Mouse (Mus musculus): ENCODE measurements around the gene Slamf9.
A peak's percentile ranks its signal among the peaks of the same experiment; 100 is the strongest.

Slamf9 gene

DNA sequence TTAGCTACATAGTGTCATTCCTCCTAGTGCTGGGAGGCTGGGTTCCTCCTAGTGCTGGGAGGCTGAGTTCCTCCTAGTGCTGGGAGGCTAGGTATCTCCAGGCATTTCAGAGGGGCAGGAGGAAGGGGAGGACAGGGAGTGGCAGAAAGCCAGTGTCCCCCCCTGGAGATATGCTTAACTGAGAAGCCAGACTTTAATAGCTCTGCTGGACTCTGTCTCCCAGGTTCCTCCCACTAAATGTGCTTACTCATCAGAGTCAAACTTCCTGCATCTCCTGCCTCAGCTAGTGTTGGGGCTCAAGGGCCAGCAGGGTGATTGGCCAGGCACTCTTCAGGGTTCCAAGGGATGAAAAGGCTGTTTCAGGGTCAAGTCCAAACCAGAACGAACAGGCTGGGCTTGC, 40.2 kb downstream of the Slamf9 start:
- no peak for DNase-seq

DNA sequence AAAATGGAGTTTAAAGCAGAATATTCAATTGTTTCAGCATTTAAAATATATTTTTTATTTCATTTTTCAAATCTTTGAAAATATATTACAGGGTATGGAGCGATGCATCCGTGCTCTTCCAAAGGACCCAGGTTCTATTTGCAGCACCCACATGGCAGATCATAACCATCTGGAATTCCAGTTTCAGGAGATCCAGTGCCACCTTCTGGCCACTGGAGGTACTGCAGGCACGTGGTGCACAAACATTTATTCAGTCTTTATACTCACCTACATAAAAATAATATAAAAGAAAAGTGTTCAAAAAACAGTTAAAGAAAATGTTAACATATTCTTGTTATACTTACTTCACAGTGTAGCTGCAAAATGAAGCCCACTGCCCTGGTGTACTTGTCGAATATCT, 42.9 kb downstream of the Slamf9 start:
- no peak for DNase-seq

DNA sequence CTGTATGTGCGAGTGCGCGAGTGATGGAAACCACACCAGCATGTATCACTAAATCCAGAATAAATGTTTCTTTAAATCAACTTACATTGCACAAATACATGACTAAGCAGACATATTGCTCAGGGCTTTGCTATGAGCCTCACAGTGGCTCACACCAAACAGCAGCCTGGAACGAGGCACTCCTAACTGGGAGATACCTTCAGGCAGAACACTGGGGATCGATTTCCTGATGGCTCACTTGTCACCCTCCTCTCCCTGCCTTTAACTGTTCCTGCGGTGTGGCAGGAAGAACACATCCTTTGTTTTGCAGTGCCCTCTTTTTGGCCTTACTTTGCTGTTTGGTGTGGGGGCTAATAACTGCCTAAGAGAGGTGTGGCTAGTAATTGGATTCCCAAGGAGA, 44.5 kb downstream of the Slamf9 start:
- no peak for DNase-seq

DNA sequence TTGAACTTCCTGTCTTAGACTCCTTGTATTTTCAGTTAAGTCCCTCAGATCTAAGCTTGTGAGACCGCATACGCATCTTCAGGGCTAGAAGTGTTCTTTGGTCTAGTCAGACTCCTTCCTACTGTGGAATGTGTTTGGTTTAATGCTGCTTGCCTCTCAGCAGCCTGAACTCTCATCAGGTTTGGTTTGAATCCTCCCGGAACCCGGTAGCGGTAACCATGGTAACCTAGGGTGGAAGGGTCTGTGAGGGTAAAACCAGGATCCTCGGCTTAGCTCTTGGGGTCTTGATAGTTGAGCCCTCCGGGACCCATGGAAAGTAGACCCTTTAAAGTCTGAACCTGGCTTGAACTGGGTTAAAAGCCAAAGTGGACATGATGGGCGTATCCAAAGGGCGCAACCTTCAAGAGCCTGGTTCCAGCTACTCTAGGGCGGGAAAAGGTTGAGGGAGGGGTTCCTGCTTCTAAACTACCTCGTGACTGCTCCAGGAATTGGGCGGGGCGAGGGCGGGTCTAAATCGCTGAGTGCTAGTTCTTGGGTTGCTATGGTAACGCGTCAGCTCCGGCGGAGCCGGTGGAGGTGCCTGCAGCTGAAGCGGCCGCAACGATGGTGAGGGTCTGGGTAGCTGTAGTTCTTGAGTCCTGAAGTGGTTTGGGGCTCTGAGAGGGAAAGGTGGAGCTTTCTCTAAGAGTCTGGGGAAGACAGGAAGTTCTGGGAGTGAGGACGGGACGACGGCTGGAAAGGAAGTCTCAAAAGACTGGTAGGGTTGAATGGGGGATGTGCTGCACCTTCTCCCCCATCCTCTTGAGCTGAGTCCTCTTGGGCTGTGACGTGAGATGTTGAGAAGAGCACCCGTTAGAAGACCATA, 45.6 kb downstream of the Slamf9 start, which contains the start of gene Cfap45:
Gene Cfap45, plus strand, starts transcription at position 226 of the 865 bp plus-strand sequence.
- peak; percentile 82 for DNase-seq

DNA sequence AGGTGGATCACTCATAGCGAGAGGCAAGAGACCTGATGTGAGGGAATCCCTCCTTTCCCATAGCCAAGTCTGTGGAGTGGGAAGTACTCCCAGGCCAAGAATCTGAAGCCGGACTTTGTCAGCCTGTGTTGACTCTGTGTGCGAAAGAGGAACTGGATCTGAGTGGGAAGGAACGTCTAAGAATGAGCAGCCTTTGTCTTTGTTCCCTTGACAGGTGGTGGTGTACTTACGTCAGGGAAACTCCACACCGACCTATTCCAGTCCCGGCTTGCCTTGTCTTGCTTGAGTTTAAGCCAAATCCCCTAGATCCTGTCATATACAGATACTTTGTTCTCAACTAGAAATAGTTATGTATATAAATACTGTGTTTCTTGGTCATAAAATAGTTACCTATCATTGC, 47.4 kb downstream of the Slamf9 start:
- DNase-seq, result no peak

DNA sequence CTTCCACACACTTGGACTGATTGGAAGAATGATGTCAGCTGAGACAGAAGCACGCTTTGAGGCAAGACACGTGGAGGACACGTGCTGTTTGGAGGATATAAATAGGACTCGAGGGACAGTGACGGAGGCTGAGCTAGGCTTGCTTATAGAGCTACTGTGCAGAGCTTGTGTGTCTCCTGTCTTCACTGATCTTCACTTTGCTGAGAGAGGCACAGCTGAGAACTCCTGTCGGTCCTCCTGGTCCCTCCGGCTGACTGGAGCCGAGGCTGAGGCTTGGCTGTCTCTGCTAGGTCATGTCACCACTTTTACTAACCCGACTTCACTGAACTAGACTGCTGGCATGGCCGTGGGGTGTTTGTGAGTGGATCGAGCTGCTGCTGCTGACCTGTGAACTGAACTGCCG, 48.5 kb downstream of the Slamf9 start:
- DNase-seq, result no peak

DNA sequence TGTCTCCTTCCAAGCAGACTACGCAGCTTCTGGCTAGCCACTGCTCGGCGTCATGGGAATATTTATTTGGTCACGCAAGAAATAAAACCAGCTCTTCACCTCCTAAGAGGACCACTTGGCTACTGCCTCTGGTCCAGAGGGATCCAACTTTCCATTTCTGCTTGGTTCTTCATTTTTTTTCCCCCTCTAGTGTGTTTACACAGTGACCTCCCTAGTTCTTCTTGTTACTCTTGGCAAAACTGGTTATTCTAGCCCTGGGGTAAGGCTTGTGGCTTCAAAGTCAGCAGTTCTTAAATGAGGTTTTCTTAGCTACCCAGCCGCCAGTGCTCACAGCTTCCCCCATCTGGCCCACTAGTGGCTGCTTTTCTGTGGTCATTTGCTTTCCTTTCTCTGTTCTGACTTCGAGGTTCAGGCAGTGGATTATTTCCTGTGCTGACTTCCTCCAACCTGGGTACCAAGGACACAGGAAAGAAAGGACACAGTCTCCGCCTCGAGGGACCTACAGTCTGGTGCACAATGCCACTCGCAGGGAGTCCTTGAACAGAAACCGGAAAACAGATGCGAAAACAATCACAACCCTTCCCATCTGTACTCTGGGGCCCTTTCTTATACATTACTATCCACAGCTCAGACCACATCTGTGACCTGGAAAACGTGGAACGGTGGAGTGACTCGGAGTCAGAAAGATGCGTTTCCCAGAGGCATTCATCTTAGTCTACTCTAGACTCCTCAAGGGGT, 50.0 kb downstream of the Slamf9 start:
- DNase-seq, result peak; percentile 14

DNA sequence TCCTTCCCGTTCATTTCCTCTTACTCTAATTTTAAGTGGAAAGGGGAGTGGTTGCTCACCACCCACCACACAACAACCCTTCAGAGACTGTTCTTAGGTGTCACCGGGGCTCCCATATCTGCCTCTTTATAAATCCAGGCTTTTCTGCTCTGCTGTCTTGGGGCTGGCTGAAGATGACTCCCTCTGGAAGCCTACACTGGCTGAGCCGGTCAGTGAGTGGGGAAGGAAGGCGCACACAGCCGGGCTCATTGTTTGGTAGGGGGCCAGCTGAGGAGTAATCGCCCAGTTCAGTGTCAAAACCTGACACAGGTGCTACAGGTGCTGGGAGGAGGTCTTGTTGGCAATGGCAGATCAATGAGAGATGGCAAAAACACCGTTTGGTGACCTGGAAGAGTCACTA, 50.8 kb downstream of the Slamf9 start:
- no peak for DNase-seq

DNA sequence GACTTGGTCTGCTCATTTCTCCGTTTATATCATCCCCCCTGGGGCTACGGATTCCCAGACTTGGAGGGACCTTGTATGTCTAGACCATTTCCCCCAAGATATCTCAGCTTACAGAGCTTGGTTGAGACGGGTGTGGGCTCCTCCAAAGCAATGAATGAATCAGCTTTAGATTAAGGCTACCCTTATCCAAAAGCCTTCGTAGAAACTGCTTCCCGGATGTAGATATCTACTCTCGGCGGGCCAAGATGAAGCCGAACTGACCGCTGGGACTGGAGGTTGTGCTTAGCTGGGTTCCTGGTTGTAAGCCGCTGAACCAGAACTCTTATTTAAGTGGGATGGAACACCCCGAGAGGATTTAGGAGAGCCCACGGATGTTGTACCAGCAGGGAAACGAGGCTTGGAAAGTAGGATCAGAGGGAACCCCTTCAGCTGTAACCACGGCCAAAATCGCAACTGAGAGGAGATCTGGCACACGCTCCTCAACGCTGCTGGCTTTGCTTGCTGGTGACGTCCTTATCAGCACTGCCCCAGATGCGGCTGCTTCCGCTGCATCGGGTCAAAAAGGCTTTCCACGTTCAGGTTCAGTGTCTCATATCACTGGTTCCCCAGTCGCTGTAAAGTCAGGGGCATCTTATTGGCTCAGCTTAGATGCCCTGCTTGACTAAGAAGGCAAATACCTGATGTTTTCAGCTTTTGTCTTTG, 51.4 kb downstream of the Slamf9 start:
- DNase-seq, result no peak

DNA sequence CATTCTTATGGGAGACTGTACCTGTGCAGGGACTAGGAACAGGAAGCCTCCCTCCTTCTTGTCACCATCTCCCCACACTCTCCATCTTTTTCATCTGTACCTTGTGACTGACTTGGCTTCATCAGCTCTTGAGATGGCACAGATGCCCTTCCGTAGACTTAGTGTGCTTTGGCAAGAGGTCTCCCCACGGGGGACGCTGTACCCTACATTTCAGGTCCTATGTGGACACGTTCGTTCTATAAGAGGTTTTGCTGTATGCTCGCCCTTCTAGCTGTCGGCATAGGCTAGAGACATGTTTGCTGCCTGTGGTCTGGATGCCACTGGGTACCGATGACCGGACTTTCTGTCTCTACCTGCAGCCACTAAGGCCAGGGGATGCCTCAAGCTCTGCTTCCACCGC, 52.3 kb downstream of the Slamf9 start:
- no peak for DNase-seq
